Mouse (Mus musculus) liver, adult 10 weeks (tissue): Measurements from ENCODE around the gene Thg1l. TPM values are rescaled to one million over a fixed set of nuclear protein-coding genes. Genes with fewer than 3 reads are reported as not detected.

Source experiments
- polyA plus RNA-seq: library from polyadenylated mRNA; stranded (reverse); fragments of 350-450 nt; fragmentation: Illumina TruSeq; extraction: RNeasy Lipid Tissue Mini Kit (QIAGEN cat#74804); gene quantifications from one replicate; pipeline ENCODE4 v1.2.3, GENCODE M21; 2014; ENCODE audit warnings: low read depth, low replicate concordance

Gene Thg1l
- polyA plus RNA-seq, result 1.5 TPM

GRCm38 (mm10) chr11:45955127-45955627, at the start of gene Thg1l:
Thg1l (minus strand) TSS chr11:45955494.

GRCm38 (mm10) chr11:45979946-45980892, 24.9 kb upstream of the Thg1l start, which contains the start of gene Sox30:
Sox30 (plus strand) TSS chr11:45980310.

GRCm38 (mm10) chr11:45944643-45945156, 10.6 kb downstream of the Thg1l start, which contains the start of gene Lsm11:
Lsm11 (minus strand) TSS chr11:45944935.

Other genes with a start within 250 kb of the Thg1l start
- gene Clint1, start 103.4 kb downstream of the Thg1l start, polyA plus RNA-seq, result 42.1 TPM
- 0.56 TPM for gene Lsm11, start 10.6 kb downstream of the Thg1l start, polyA plus RNA-seq
- not detected for gene Sox30, start 24.8 kb upstream of the Thg1l start, polyA plus RNA-seq
- gene Gm12166, start 96.8 kb upstream of the Thg1l start, polyA plus RNA-seq, result 1.4 TPM
- gene Adam19, start 100.5 kb upstream of the Thg1l start, polyA plus RNA-seq, result 0.61 TPM
- not detected for gene Nipal4, start 211.0 kb upstream of the Thg1l start, polyA plus RNA-seq